Mouse (Mus musculus) stomach, postnatal 0 days (tissue): Measurements from ENCODE around the gene Wdr92.

Experiments
- CTCF ChIP-seq: IDR thresholded peaks from 2 replicates; pipeline ENCODE4 v1.5.1; 2016; ENCODE audit warnings: antibody characterized with exemption, low read depth, mild to moderate bottlenecking, moderate library complexity
- EP300 ChIP-seq: optimal IDR thresholded peaks from 2 replicates; pipeline ENCODE3; 2016; ENCODE audit warnings: antibody characterized with exemption

DNA sequence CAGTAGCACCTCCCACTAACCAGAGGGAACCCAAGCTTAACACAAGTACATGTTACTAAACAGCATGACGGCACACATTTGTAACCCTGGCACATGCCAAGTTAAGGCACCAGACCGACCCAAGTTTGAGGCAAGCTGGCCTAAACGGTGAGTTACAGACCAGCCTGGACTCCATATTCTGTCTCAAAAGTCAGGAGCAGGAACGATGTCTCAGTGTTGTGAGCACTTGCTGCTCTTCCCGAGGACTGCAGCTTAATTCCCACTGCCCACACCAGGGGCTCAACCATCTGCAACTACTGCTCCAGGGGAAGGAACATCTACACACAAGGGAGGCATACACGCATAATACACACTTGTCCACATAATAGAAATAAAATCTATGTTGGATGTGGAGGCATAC is 20.6 kb downstream of the Wdr92 start:
- TF ChIP-seq CTCF = no peak
- TF ChIP-seq EP300 = no peak
